Mouse (Mus musculus) liver, embryonic 14.5 days (tissue): Measurements from ENCODE around the gene Irf9. TPM values are rescaled to one million over a fixed set of nuclear protein-coding genes. Genes with fewer than 3 reads are reported as not detected.

Experiments
- ATAC-seq: fragments of 200-750 bp; cut with Nextera tagmentation; 2 replicates; pipeline ENCODE4 v1.8.0; 2017; ENCODE audit warnings: moderate number of reproducible peaks, mild to moderate bottlenecking, moderate library complexity; ENCODE audit not compliant: insufficient read depth
- DNase-seq, 3 experiments: peaks; one replicate each; pipeline ENCODE4 v3.0.0-alpha.2; 2012 to 2013; ENCODE audit warnings: low read depth in 3 of 3, low spot score in 3 of 3
- H3K27ac ChIP-seq: fragments of 300-500 bp; sonication (generic); 2 replicates; pipeline ENCODE4 v1.5.1; 2014; ENCODE audit warnings: moderate library complexity, mild to moderate bottlenecking, control low read depth, inconsistent platforms
- H3K27me3 ChIP-seq: fragments of 300-500 bp; sonication (generic); 2 replicates; pipeline ENCODE4 v1.6.1; 2014; ENCODE audit warnings: mild to moderate bottlenecking, low read length, moderate library complexity; ENCODE audit not compliant: control insufficient read depth, insufficient read depth
- H3K36me3 ChIP-seq: fragments of 300-500 bp; sonication (generic); replicated peaks from 2 replicates; pipeline ENCODE4 v1.6.1; 2014; ENCODE audit warnings: low read depth; ENCODE audit not compliant: control insufficient read depth, insufficient read depth
- H3K4me1 ChIP-seq, 2 experiments: fragments of 200-500 bp in 1 of 2; fragments of 300-500 bp in 1 of 2; sonication (generic) in 1 of 2; replicated peaks; 2 replicates each; pipeline ENCODE4 v1.6.1; 2012 to 2014; ENCODE audit warnings: antibody characterized with exemption in 1 of 2, inconsistent platforms in 1 of 2, low read length in 1 of 2; ENCODE audit not compliant: control insufficient read depth in 2 of 2, insufficient read depth in 2 of 2
- H3K4me2 ChIP-seq: fragments of 300-500 bp; sonication (generic); 2 replicates; pipeline ENCODE4 v1.6.1; 2014; ENCODE audit warnings: low read depth, mild to moderate bottlenecking, control low read depth, moderate library complexity
- H3K4me3 ChIP-seq, 2 experiments: fragments of 200-500 bp in 1 of 2; fragments of 300-500 bp in 1 of 2; sonication (generic) in 1 of 2; 2 replicates each; pipeline ENCODE4 v1.5.1; 2012 to 2014; ENCODE audit warnings: low read depth in 2 of 2, low read length in 2 of 2, mild to moderate bottlenecking in 2 of 2, control low read depth in 1 of 2, inconsistent platforms in 1 of 2, moderate library complexity in 1 of 2; ENCODE audit not compliant: insufficient read depth in 1 of 2
- H3K9ac ChIP-seq: fragments of 300-500 bp; sonication (generic); replicated peaks from 2 replicates; pipeline ENCODE4 v1.6.1; 2014; ENCODE audit warnings: mild to moderate bottlenecking, control low read depth, moderate library complexity
- H3K9me3 ChIP-seq: fragments of 300-500 bp; sonication (generic); 2 replicates; pipeline ENCODE4 v1.6.1; 2016; ENCODE audit warnings: low read length, mixed read lengths; ENCODE audit not compliant: control insufficient read depth
- CTCF ChIP-seq: IDR thresholded peaks from 2 replicates; pipeline ENCODE4 v1.5.1; 2016; ENCODE audit warnings: antibody characterized with exemption, low read depth, control low read depth
- EP300 ChIP-seq: IDR thresholded peaks from 2 replicates; pipeline ENCODE4 v1.6.1; 2016; ENCODE audit warnings: antibody characterized with exemption, low read depth
- WGBS: fragments of 180-500 bp; shearing (Covaris S2); extraction: QIAGEN DNeasy Blood & Tissue Kit; methylation state at CpG from one replicate; pipeline ENCODE4 v1.1.7; 2014; ENCODE audit not compliant: insufficient replicate concordance; 5-methylcytosine and 5-hydroxymethylcytosine counted together
- polyA plus RNA-seq, 2 experiments: library from polyadenylated mRNA; depleted of rRNA in 1 of 2; stranded (reverse) in 1 of 2; unstranded in 1 of 2; fragments of >200 nt; fragmentation: Nextera tagmentation in 1 of 2; extraction: Ambion mirVana in 1 of 2; gene quantifications; 2 replicates each; pipeline versions ENCODE4 v1.2.1 to v1.2.3; 2012 to 2014

Gene Irf9
- polyA plus RNA-seq, 2 experiments = 13.8 to 15.1 TPM

- Histone ChIP-seq H3K27me3 (no peaks in the 10 kb centered on the region), H3K4me1 (peaks cover 26 to 29% of the 10 kb centered on the region in 2 experiments), H3K9ac (peak overlapping the region; percentile 77), H3K27ac (peak overlapping the region; percentile 97), H3K4me3 (peak overlapping the region; percentile 79 to 96), H3K4me2 (peak overlapping the region; percentile 75), H3K9me3 (no peaks in the 10 kb centered on the region), H3K36me3 (peaks cover 3% of the 10 kb centered on the region)
- DNase-seq (no peak), ATAC-seq (no peak)
- no peak for TF ChIP-seq EP300
- TF ChIP-seq CTCF = no peak
- WGBS = 68% methylated on average over 11 of the region's 11 CpGs
Observed at GRCm38 (mm10) chr14:55589771-55590448, 13.5 kb upstream of the Irf9 start.

- H3K4me2 ChIP-seq = peak within 1 kb of the TSS; percentile 75
- peak within 1 kb of the TSS; percentile 97 for H3K27ac ChIP-seq
- H3K4me3 ChIP-seq = peak within 1 kb of the TSS; percentile 79 to 96
- DNase-seq = peak; percentile 88 to 93 (median 92)
- H3K9ac ChIP-seq = peak within 1 kb of the TSS; percentile 77
- H3K9me3 ChIP-seq = no peaks in the 10 kb centered on the region
- peaks cover 11% of the 10 kb centered on the region for H3K36me3 ChIP-seq
- TF ChIP-seq EP300 (no peak), CTCF (no peak; the same call in 1 of the 2 replicates)
- H3K4me1 ChIP-seq = peaks cover 20 to 23% of the 10 kb centered on the region in 2 experiments
- peak; percentile 86 for ATAC-seq
- no peaks in the 10 kb centered on the region for H3K27me3 ChIP-seq
- WGBS = 0% methylated on average over 22 of the region's 22 CpGs
Observed at GRCm38 (mm10) chr14:55590748-55591330, 12.5 kb upstream of the Irf9 start, which contains the start of gene Psme2. Psme2 (minus strand) TSS chr14:55591113.

GRCm38 (mm10) chr14:55591331-55591891, 12.0 kb upstream of the Irf9 start, which contains the start of gene Rnf31:
Rnf31 (plus strand) TSS chr14:55591708.
- 0% methylated on average over 33 of the region's 33 CpGs for WGBS
- Histone ChIP-seq H3K4me1 (peaks cover 14 to 17% of the 10 kb centered on the region in 2 experiments), H3K4me3 (peak within 1 kb of the TSS; percentile 79 to 96), H3K9me3 (no peaks in the 10 kb centered on the region), H3K4me2 (peak within 1 kb of the TSS; percentile 75), H3K36me3 (peaks cover 15% of the 10 kb centered on the region), H3K9ac (peak within 1 kb of the TSS; percentile 77), H3K27me3 (no peaks in the 10 kb centered on the region), H3K27ac (peak within 1 kb of the TSS; percentile 97)
- peak; percentile 94 to 95 (median 95) for DNase-seq
- ATAC-seq = peak; percentile 87
- TF ChIP-seq CTCF (peak; percentile 0; the same call in 1 of the 2 replicates), EP300 (no peak; the same call in 1 of the 2 replicates)

- Histone ChIP-seq H3K4me1 (peaks cover 11% of the 10 kb centered on the region in 2 experiments), H3K27me3 (no peaks in the 10 kb centered on the region), H3K27ac (peak overlapping the region; percentile 97), H3K4me2 (peak overlapping the region; percentile 75), H3K36me3 (peaks cover 21% of the 10 kb centered on the region), H3K4me3 (peak overlapping the region; percentile 79 to 96), H3K9ac (peak overlapping the region; percentile 77), H3K9me3 (no peaks in the 10 kb centered on the region)
- ATAC-seq (no peak), DNase-seq (no peak)
- WGBS = 4% methylated on average over 16 of the region's 16 CpGs
- TF ChIP-seq EP300 (no peak), CTCF (no peak)
Observed at GRCm38 (mm10) chr14:55592226-55592625, 11.1 kb upstream of the Irf9 start.

GRCm38 (mm10) chr14:55596036-55596690, 7.2 kb upstream of the Irf9 start:
- Histone ChIP-seq H3K27ac (no peak overlapping the region), H3K36me3 (peaks cover 48% of the 10 kb centered on the region), H3K27me3 (no peaks in the 10 kb centered on the region), H3K9ac (no peak overlapping the region), H3K9me3 (no peaks in the 10 kb centered on the region), H3K4me3 (no peak overlapping the region), H3K4me1 (peaks cover 4 to 6% of the 10 kb centered on the region in 2 experiments), H3K4me2 (no peak overlapping the region)
- TF ChIP-seq CTCF = no peak
- no peak for TF ChIP-seq EP300
- DNase-seq = no peak
- no peak for ATAC-seq
- 84% methylated on average over 13 of the region's 13 CpGs for WGBS
